Mouse (Mus musculus): ENCODE results near the gene Rngtt.
A peak's percentile ranks its signal among the peaks of the same experiment; 100 is the strongest.
"Not testable (repeated sequence)": the region's sequence is repeated elsewhere in the genome, so short reads cannot be mapped to it uniquely, and the experiment has no call there.

Gene Rngtt

DNA sequence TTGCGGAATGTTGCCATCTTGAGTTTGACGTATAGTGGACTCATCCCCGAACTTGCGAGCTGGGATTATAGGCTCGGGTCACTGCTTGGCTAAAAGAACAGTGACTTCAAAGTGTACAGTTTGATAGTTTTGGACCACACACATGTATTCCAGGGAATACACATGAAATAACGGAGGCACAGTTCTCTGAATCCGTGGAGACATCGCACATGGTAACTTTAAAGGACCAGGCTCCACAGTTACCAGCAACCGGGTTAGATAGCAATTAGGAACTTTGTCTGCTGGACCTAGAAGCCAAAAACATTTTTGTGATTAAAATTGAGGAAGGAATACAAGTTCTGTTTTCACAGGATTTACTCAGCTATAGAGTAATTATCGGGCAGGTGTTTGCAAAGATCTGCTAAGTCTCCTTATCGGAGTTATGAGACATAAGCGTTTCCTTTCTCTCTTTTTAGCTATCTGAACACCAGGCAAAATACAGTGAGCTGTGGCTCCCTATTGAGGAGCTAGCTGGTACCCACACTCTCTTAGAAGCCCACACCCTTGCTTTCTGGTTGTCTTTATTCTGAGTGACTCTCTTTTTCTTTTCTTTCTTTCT, 828 bp downstream of the Rngtt start:
- no peak for DNase-seq (ENCODE audit: extremely low read depth, insufficient read length, low spot score)

DNA sequence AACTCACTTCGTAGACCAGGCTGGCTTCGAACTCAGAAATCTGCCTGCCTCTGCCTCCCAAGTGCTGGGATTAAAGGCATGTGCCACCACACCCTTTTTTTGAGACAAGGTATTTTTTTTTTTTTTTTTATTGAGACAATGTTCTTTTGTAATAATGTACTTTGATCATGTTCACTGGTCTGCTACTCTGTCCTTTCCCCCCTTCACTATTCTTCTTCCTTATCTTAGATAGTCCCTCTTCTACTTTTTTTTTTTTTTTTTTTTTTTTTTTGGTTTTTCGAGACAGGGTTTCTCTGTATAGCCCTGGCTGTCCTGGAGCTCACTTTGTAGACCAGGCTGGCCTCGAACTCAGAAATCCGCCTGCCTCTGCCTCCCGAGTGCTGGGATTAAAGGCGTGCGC, 4.0 kb downstream of the Rngtt start:
- not testable (repeated sequence) for DNase-seq (ENCODE audit: extremely low read depth, insufficient read length, low spot score)

DNA sequence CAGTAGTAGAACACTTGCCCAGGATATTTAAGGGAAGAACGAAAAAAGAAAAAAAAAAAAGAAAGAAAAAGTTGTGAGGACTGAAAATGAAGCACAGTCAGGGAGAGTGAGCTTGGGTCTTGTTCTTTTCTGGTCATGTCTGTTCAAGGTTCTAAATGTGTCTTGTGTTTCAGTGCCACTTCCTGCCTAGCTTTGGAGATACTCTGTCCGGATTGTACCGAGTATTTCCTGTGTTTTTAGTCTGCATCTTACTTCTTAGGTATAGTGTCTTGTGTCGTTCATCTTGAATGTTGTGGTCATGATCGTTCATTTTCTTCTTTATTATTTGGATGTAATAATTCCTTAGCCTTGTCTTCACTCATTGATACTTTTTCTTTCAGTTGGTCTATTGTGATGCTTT, 5.7 kb downstream of the Rngtt start:
- DNase-seq (ENCODE audit: extremely low read depth, insufficient read length, low spot score) = no peak

DNA sequence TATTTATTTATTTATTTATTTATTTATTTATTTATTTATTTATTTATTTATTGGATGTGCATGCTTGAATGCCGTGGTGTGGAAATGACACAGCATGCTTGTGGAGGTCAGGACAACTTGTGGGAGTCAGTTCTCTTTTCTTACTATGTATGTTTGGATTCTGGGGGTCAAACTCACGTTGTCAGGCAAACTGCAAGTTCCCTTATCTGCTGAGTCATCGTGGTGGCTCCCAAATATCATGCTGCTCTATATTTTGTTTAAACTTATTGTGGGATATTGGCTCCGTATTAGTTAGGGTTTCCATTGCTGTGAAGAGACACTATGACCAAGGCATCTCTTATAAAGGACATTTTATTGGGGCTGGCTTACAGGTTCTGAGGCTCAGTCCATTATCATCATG, 21.0 kb downstream of the Rngtt start:
- DNase-seq (ENCODE audit: extremely low read depth, insufficient read length, low spot score) = no peak

DNA sequence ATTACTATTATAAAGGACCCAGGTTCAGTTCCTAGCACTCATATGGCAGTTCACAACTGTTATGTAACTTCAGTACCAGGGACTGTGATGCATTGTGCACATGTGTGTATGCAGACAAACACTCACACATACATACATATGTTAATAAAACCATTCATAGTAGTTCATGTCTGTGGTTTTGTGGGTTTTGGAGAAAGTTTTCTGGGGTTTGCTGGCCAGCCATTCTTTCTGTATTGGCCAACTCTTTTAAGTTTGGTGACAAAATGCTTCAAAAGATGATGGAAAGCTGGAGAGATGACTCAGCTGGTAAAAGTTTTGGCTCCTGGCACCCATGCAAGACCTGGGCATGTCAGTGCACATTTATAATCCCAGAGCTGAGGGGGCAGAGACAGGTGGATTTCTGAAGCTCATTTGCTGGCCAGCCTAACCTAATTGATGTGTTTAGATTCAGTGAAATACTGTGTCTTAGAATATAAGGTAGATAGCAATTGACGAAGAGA, 22.9 kb downstream of the Rngtt start:
- DNase-seq (ENCODE audit: extremely low read depth, insufficient read length, low spot score) = peak; percentile 56

DNA sequence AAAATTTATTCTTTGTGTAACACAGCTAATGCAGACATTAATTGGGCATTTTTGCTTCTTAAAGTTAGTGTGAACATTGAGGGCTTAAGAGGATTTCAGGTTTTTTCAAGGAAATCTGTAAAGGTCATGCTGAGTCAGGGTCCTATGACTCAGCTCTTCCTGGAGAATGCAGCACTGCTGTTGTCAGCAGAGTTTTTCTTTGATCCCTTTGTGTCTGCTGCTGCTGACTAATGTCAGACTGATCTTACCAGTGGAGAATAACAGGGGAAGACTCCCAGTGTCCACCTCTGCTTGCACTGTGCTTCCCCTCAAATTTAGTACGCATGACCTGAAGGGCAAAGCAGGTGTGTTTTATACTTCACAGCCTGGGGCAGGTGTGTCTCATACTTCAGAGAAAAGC, 27.9 kb downstream of the Rngtt start:
- DNase-seq (ENCODE audit: extremely low read depth, insufficient read length, low spot score) = peak; percentile 38

DNA sequence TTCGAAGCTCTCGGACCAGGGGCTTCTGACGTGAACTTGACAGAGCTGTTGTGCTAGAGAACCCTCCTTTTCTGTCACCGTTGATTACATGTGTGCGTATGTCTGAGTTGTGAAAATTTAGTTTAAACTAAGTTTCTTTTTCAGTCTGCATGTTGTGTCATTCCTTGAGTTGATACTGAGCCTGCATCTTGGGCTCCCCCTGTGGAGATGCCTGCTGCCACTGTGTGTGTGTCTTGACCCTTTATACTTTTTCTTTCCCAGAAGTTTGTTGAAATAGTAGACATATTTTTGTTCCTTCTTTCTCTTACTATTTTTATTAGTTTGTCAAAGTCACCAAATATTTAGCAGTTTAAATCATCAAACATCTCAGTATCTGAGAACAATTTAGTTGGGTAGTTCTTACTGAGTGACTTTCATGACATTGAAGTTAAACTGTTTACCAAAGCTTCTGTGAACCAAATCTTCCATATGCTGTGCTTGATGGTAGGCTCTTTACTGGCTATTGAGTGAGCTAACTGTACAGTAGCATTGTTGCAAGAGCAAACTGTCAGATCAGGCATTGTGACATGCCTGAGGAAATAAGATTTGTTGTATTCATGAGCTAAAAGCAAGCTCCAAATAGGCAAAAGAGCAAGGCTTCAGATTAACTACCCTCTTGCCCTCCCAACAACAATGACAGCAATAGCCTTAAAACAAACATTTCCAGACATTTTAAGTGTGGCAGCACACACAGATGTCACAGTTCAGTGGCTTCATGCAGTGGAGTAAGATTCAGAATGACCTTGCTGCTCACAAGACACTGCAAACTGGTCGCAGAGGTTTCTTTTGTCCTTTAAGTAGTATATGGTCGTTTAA, 33.0 kb downstream of the Rngtt start:
- no peak for DNase-seq (ENCODE audit: extremely low read depth, insufficient read length, low spot score)

DNA sequence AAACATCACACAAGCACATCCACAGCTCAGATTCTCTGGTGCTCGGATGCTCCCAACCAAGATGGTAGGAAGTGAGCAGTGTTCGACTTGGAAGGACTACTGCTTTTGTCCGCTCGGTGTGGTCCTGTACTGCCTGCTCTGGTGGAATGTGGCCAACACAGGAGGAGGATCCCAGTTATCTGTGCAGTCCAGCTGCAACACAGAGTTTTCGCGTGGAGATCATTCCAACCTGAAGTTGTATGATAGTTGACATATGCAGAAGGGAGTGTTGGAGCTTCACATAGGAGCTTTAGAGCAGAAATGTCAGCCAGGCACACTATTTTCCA, 33.6 kb downstream of the Rngtt start:
- DNase-seq (ENCODE audit: extremely low read depth, insufficient read length, low spot score) = no peak

DNA sequence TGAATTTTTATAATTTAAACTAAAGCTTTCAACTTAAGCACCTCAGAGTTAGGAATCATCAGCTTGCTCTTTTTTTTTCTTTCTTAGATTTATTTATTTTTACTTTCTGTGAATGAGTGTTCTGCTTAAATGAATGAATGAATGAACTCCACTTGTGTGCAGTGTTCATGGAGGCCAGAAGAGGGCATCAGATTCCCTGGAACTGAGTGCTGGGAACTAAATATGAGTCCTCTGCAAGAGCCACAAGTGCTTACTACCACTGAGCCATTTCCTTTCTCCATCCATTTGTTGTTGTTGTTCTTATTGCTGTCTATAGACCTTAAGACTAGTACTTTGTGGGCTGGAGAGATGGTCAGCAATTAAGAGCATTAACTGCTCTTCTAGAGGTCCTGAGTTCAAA, 53.3 kb downstream of the Rngtt start:
- no peak for DNase-seq (ENCODE audit: extremely low read depth, insufficient read length, low spot score)

DNA sequence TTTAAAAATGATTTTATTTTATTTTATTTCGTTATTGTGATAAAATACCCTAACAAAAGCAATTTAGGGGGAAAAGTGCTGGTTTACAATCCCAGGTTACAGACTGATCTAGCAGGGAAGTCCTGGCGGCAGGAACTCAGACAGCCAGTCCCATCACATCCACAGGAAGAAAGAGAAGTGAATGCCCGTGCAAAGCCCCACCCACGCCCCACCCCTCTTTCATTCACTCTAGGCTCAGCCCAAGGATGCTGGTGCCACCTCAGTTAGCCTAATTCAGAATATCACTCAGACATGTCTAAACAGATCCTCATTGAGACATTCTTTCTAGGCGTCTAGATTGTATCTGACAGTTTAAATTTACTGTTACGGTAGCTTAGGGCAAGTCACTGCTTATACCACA, 64.8 kb downstream of the Rngtt start:
- DNase-seq (ENCODE audit: extremely low read depth, insufficient read length, low spot score) = no peak

DNA sequence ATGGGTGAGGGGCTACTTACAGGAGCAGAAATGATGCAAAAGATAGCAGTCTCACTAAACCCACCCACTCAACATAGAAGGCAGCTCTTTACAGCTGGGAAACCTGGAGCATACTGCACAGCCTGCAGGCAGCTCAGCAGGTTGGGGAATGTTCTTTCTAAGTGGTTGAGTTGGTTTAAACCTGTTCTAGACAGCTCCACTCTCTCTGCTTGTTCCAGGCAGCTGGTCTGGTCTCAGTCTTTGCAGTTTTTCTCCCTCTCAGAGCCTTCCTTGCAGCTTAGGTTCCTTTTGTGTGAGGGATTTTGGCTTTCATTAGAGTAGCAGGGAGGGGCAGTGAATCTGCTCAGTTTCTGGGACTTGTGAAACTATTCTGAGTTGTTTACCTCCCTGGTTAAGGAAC, 67.5 kb downstream of the Rngtt start:
- no peak for DNase-seq (ENCODE audit: extremely low read depth, insufficient read length, low spot score)

DNA sequence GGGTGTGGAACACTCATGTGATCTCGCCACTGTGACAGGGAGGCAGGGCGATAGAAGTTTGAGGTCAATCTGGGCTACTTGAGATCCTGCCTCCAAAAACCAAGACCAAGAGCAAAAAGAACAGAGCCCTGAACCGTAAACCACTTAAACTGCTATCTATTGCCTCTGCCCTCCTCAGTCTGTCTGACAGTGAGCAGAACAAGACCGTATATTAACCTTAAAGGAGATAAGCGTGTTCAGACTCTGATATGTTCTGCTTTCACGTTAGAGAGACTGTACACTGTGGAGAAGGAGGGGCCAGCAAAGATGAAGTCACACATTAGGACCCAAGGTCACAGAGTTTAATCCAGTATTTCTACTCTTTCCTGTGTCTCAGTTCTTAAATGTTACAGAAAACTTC, 68.8 kb downstream of the Rngtt start:
- DNase-seq (ENCODE audit: extremely low read depth, insufficient read length, low spot score) = no peak

DNA sequence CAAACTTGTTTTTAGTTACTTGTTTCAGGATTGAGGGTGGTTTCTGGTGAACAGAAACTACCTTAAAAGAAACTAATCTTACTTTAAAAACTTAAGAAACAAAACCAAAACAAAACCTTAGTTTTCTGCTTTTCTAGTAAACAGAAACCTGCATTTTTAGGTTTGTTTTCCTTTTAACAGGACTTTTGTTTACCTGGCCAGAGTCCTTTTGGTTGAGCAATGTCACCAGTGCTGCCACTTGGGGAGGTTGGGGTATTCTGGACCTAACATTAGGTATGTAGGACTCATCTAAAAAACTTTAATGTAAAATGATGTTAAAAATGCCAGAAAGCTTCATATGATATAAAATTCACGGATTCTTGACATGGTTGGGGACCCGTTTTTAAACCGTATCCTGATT, 78.8 kb downstream of the Rngtt start:
- no peak for DNase-seq (ENCODE audit: extremely low read depth, insufficient read length, low spot score)

DNA sequence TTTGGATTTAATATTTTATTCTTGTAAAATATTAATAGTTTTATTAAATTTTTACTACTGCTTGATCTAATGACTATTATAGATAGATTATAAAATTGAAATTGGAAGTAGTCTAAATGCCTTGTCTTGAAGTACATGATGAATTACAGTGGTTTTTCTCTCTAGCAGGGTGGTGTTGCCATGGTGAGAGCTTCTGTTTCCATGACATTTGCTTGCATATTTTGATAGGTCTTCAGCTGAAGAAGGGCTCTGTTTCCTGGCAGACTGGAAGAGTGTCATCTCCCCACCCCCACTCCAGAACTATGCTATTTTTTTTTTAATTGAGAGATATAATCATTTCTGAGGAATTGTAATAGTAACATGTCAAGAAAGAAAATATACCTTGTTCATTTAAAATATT, 80.5 kb downstream of the Rngtt start:
- no peak for DNase-seq (ENCODE audit: extremely low read depth, insufficient read length, low spot score)

DNA sequence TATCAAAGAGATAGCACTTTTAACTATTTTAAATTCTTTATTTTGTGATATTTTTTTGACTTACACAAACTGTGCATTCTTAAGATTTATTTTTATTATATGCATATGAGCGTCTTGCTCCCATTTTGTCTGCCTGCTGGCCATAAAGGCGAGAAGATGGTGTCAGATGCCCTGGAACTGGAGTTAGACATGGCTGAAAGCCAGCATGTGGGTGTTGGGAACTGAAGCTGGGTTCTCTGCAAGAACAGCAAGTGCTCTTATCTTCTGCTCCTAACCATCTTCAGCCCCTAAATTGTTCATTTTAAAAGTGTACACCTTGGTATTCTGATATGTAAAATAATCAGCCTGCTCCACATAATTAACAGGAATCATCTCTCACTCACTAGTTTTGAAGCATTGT, 83.3 kb downstream of the Rngtt start:
- no peak for DNase-seq (ENCODE audit: extremely low read depth, insufficient read length, low spot score)

DNA sequence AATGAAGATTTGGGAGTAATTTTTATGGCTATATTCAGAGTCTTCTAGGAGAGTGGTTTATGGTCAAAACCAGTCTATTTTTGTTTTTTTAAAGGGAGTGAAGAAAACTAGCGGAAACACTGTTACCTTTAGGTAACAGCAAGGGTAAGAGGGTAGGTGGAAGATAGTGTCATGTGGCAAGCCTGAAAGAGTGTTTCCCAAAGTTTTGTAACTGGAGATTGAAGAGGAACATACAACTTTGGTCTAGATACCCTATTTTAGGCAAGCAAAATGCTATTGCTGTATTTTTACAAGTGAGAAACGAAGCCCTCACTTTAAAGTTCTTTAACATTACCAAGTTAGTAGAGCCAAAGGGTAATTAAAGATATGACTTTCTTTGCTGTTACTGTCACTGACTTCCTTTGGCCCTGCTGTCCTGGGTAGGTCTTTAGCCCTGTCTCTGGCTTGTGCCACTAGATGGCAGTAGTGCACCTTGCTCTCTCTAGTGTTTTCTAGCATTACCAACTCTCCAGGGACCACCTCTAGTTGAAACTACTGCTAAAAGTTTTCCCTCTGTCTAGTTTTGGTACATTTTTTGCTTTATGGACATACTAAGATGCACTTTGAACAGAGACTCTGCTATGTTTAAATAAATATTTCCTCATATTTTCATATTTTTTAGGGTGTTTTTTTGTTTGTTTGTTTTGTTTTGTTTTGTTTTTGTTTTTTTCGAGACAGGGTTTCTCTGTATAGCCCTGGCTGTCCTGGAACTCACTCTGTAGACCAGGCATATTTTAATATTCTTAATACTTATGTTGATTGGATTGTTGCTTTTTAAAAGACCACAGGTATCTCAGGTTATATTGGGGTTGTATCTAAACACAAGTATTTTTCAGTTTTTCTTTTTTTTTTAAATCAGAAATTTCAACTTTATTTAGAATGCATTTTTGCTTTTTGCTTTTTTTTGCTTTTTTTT, 86.4 kb downstream of the Rngtt start:
- peak; percentile 44 for DNase-seq (ENCODE audit: extremely low read depth, insufficient read length, low spot score)

DNA sequence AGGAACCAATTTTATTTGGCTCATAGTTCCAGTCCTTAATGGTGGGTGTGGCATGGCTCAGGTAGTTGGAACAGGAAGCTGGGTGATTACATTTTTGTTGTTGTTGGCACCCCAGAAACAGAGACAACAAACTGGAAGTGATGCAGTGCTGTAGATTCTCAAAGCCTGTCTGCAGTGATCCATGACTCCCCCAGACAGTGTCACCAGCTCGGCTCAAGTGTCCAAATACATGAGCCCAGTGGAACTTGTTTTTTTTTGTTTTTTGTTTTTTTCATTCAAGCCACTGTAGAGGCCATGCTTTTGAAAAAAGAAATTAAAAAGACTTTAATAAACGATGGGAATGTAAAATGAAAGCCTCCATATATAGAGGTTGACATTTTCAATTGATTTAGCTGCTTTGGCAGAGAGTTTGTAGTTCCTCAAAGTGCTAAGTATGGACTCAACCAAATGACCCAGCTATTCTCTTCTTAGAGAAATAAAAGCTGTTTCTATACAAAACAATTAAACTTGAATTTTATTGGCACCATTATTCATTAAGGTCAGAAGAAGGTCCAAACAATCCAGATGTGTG, 95.7 kb downstream of the Rngtt start:
- no peak for DNase-seq (ENCODE audit: extremely low read depth, insufficient read length, low spot score)

DNA sequence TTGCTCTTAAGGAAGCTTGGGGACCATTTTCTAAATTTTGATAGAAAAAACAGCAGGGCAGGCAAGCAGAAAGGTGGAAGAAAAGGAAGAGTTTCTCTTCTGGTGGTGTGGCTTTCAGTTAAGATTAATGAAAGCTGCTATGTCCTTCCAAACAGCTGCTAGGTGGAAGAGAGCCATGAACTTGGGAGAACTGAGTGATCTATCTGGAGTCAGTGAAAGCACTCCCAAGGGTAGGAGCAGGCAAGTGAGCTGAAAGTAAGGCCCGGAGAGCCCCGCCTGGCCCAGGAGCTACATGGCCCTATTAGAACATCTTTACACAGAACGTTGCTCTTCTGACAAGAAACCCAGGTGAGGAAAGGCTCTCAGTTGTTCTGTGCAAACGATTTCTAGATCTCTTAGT, 103.7 kb downstream of the Rngtt start:
- DNase-seq (ENCODE audit: extremely low read depth, insufficient read length, low spot score) = no peak

DNA sequence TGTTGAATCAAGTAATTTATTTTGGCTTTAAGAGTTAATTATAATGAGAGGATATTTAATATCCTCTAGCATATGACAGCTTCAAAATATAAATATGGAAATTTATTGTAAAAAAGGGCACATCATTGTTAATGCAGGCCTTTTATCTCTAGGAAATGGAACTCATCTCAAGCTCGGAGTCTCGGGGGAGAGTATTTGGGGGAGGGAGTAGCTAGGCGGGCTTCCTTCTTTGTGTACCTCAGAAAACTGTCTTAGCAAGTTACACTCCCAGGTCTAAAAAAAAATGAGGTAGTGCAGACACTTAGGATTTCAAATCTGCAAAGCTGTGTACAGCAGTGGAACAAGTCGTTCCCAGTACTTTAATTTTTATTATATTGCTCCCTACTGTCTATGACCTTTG, 104.7 kb downstream of the Rngtt start:
- no peak for DNase-seq (ENCODE audit: extremely low read depth, insufficient read length, low spot score)

DNA sequence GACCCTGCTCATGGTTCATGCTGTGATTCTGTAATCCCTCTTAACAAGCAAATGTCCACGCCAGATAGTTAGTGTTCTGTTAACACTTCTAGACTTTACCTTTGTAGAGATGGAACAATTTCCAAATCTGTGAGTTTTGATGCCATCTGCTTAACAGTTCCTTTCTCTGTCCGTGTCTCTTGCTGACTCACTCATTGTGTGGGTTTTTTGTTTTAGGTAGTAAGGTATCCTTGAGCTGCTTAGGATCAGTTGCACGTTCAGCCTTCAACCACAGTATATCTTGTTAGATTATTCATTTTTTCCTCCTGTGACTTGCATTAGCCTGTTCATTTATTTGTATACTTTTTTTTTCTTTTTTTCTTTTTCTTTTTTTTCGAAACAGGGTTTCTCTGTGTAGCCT, 107.3 kb downstream of the Rngtt start:
- no peak for DNase-seq (ENCODE audit: extremely low read depth, insufficient read length, low spot score)

DNA sequence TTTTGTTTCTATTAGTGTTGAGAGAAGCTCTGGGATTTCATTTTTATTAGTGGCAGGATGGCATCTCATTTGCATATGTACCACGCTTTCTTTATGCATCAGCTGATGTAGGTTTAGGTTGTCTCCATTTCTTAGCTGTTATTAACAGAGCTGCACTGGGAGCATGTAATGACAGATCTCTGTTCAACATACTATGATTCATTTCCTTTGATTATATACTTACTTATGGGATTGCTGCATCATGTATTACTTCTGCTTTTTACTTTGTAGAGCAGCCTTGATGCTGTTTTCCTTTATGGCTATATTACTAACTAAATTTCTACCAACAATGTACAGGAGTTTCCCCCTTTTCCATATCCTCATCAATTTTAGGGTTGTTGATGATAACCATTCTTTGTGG, 109.5 kb downstream of the Rngtt start:
- DNase-seq (ENCODE audit: extremely low read depth, insufficient read length, low spot score) = no peak

Data from 3134 (cell line).